Mouse (Mus musculus): ENCODE measurements around the gene 2610001J05Rik.
"Not testable (repeated sequence)": the region's sequence is repeated elsewhere in the genome, so short reads cannot be mapped to it uniquely, and the experiment has no call there.

Gene 2610001J05Rik

GRCm38 (mm10) chr6:13870919-13871624, at the start of gene 2610001J05Rik:
Gene 2610001J05Rik (minus strand): TSS chr6:13871518.
- DNase-seq, result peak; percentile 92 to 96

DNA sequence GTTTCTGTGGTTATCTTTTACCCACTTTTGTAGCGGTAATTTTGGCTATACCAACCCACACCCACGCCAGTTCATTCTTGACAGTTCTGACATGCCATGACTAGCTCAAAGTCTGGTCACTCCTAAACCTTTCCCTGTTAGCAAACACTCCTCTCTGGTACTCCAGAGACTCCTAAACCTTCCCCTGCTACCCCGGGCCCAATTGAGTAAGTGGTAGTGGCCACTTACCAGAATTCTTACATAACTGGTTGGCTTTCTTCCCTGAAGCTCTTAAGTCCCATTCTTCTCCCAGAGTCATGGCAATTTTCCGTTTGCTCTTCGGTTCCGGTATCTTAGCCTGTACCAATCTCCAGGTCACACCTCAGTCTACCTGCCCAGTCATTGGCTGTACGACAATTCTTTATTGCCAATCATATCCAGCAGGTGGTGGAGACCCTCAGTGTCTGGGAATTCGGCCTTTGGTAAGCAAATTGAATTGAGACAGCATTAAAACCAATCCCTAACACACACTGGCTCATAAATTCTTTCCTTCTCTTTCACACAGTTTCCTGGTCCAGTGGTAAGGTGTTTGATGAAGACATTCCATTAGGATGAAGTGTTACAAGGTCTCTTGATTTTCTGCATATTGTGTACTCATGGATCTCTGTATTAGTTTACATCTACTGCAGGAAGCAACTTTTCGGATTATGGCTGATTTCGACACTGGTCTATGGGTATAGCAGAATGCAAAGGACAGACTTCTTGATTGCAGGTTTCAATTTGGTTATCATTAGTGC, 38.6 kb upstream of the 2610001J05Rik start:
- no peak for DNase-seq

- DNase-seq, result no peak
Observed at GRCm38 (mm10) chr6:13902941-13903627, 31.8 kb upstream of the 2610001J05Rik start.

- DNase-seq, result no peak
Observed at GRCm38 (mm10) chr6:13884877-13885592, 13.7 kb upstream of the 2610001J05Rik start.

DNA sequence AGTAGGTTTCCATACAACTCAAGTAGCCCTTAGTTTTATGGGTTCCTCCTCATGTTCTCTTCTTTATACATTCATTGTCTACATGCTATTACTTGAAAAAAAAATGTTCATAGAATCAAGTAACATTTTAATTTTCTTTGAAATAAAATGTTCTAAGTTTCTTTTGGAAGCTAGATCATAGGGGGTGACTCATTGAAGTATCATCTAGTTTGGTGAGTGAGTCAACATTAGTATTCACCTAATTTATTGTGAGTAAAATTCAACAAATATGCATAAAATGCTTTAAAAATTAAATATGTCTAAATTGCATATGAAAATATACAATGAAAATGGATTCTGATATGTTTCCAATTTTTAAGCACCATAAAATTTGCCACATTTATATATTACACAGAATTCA, 11.6 kb upstream of the 2610001J05Rik start:
- no peak for DNase-seq

- DNase-seq, result no peak
Observed at GRCm38 (mm10) chr6:13873959-13874358, 2.6 kb upstream of the 2610001J05Rik start.

DNA sequence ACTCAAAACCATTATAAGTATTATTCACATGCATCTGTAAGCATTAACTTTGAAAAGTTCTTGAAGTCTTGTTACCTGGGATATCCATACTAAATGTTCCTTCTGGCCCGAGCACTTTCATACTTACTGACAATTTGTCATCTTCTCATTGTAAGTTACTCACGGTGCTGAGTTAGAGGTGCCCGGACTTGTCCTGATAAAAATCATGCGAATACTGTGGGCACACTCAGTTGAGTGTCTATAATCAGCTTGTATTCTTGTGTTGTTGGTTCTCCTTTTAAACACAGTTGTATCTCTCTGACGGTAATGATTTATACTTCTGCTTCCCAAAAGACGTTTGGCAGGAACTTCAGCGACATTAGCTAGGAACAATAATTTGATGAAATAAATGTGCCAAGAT, 758 bp upstream of the 2610001J05Rik start:
- DNase-seq, result no peak

DNA sequence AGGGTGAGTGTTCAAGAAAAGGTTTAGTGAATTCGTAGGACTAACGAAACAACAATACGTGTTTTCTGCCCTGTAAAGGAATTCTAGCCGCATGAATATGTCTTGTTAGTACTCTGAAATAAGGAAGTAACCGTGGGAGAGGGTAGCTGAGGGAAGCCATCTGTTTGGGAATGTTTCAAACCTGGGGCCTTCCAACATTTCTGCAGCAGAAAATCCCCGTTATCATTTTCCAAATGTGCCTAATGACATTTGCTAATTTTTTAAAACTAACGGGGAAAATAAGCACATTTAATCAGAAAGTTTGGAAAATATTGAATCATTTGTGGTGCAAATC, 274 bp upstream of the 2610001J05Rik start:
- no peak for DNase-seq

- DNase-seq, result no peak
Observed at GRCm38 (mm10) chr6:13870289-13870741, 1.0 kb downstream of the 2610001J05Rik start.

DNA sequence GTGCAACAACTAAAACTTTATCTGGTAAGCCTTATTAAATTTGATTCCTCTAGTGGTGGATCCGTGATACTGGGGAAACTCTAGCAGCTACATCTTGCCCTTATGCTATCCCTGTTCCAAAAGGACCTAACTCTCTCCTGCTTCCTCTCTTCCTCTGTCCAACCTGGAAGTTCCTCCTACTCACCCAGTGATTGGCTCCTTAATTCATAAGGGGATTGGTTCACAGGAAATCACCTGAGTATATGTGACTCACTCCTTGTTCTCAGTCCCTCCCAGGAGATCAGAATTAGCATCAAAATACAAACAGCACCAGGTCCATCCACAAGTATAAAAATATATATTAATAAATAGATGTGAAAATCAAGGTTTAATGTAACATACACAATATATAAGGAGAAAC, 10.7 kb downstream of the 2610001J05Rik start:
- no peak for DNase-seq

DNA sequence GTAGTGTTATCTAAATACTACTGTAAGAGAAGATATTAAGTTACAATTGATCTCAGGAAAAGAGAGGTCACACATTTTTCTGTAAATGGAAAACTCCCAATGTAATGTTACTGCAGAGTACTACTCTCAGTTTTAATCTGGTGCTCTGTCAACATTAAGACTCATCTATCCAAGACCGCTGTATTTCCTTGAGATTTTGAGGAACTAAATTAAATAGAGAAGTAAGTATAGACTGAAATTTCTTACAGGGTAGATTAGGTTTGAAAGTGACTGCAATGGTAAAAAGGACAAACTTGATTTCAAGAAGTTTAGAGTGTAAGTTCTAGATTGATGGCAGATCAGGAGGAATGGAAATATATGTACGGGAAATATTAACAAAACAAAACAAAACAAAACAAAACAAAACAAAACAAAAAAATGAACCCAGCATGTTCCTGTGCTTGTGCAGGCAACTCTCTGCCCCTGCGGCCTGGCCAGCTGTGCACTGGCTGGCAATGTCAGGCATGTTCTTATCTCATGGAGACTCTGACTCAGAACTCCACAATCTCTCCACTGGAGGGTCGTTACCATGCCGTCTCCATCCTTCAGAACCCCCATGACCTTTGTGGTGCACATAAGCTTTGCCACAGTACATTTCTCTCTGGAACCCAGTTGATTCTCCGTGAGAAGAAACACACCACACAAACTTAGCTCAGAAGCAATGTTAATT, 11.3 kb downstream of the 2610001J05Rik start:
- DNase-seq, result peak in 1 of 2 experiments; percentile 24

DNA sequence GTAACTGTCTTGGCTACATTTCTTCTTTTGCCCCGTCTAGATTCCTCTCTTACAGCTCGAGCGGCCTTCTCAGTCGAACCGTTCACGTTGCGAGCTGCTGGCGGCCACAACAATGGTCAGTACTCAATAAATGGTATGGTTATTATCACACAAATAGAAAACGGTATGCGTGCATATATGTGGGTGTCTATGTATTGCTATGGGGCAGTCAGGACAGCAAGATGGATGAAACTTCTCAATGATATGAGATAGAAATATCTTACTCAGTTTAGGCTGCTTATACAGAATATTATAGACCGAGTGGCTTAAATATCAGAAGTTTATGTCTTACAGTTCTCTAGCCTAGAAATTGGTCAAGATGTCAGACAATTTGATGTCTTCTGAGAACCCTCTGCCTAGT, 17.1 kb downstream of the 2610001J05Rik start:
- no peak for DNase-seq

DNA sequence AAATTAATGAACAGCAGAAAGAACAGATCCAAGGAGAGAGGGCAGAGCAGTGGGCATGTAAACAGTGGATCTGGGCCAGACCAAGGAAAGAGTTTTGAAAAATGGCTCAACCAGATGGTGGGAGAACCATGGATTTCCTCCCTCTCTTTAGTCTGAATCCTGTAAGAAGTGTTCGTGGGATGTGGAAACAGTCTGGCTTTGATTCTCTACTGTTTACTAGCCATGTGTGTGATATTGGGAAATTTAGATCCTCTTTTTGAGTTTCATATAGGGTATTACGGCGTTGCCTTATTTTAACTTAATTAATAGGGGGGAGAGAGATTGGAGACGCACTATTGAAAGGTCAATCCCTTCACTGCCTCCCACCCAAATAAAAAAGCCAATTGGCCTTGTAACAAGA, 18.1 kb downstream of the 2610001J05Rik start:
- no peak for DNase-seq

DNA sequence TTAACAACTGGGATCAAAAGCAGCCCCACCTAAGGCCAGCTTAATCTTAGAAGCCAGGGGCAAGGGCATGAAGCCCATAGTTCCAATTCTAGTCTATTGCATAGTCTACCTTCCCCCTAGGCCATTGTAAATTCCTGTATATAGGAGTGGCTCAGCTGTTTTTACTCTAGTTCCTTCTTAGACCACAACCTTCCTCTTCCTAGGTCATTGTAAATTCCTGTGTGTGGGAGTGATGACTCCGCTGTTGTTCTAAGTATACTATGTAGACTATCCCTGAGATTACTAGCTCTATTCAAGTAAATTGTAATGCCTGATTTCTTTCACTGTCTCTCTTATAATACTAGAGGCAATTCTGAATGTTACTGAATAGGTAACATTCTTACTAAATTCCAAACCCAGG, 25.3 kb downstream of the 2610001J05Rik start:
- not testable (repeated sequence) for DNase-seq

GRCm38 (mm10) chr6:13839345-13840054, 31.8 kb downstream of the 2610001J05Rik start, which contains the start of gene Gpr85:
Gene Gpr85 (minus strand): TSS chr6:13839942.
- DNase-seq, result no peak

DNA sequence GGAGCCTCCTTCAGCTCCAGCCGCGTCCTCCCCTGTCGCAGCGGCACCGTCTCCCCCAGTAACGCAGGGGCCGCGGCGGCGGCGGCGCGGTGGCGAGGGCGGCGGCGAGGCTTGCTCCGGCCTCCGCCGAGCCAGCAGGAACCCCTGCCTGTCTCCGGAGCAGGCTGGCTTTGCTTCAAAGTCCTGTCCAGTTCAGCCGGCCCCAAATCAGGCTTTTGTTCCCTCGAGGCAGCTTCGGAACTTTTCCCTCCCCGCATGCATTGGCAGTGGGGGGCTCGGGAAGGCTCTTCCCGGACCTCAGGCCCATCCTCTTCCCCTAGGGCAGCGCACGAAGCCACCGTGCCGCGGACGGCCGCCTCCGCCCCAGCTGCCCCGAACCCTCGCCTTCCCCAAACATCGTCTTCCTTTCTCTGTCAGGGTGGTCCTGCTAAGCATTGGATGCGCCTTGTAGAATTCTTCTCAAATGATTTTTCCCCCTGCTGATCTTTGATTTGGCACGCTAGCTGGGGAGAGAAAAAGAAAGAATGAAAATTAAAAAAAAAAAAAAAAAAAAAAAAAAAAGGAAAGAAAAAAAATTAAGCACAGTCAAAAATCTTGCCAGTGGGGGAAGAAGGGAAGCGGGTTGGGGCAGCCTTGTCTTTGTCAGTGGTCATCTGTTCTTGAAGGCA, 32.5 kb downstream of the 2610001J05Rik start:
- DNase-seq, result peak; percentile 57 to 72

- DNase-seq, result no peak
Observed at GRCm38 (mm10) chr6:13837916-13838676, 33.2 kb downstream of the 2610001J05Rik start.

DNA sequence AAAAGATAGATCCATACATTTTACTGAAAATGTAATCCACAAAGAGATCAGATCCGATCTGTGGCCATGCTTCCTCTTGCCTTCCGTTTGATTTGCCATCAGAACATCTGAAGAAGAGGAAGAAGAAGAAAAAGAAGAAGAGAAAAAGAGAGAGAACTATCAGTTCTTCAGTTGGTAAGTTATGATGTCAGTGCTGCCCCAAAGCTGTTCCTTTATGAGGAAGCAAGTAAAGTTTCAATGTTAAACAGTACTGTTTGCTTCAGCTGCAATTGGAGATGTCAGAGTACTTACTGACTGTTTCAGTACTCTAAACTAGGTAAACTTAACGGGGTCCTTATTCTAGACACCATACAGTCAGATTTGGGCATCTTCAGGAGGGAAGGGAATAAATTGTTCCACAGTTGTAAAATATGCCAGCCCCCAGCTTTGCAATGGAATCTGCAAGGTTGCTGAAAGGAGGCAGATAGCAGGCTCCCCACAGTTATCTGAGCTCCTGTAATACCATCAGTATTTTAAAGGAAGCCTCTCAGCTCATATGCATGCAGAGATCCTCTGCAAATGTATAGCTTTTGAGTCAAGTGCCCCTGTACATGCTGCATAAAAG, 34.2 kb downstream of the 2610001J05Rik start:
- DNase-seq, result no peak
